Mouse (Mus musculus): Measurements from ENCODE around the gene Tbc1d8.

DNA sequence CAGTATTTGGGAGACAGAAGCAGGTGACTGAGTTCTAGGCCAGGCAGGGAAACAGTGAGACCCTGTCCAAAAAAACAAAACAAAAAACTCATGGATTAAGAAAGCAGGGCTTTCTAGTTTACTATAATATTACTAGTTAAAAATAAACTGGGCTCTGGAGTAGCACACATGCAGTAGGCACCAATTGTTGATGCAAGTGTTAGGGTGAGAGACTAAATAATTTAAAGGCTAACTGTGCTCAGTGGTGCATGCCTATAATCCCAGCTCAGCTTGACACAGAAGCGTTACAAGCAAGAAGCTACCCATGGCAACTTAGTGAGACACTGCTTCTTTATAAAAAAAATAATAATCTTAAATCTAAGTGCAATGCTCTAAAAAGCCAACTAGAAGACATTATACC lies 100.0 kb downstream of the Tbc1d8 start:
- TF ChIP-seq POLR2A (IDR thresholded peaks at IDR 0.05; ENCODE audit: borderline replicate concordance, extremely low read depth, low read depth, low read length) (no peak), CTCF (IDR thresholded peaks at IDR 0.05; ENCODE audit: insufficient read depth, low read length) (no peak)

Data from lung, adult 2 months (tissue).